ENCODE assay signal across 30 mouse cellular contexts in the genomic region with DNA sequence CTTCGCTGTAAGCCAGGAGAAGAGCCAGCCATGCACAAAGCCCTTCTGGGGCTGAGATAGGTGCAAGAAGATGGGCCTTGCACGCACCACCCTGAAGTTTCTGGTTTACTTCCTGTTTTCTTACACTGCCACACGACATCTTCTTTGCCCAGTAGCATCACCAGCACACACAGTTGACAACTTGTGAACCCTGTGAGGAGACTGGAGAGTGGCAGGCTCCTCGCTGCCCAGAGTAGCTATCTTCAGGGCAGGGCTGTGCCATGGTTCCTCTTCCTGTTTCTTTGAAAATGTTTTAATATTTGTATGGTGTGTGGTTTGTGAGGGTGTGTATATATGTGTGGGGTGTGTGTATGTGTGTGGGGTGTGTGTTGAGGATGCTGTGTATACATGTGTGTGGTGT.
DNase-seq lines count a peak whose midpoint lies in the region; ATAC-seq and TF ChIP-seq lines count a peak whose summit lies in the region.
"Had no signal": no experiment of that assay in that cellular context is flagged by ENCODE, and none has a peak within 500 bp of the region (broad histone marks: within the 10 kb centered on the region; RNA-seq: fewer than 3 reads in every experiment).

No protein-coding gene starts in this region.

- no peak for TF ChIP-seq POLR2A in MEL (IDR thresholded peaks at IDR 0.05; ENCODE audit: control insufficient read depth in 1 of 2, insufficient read depth in 1 of 2, low read depth in 1 of 2, low read length in 2 of 2, poor library complexity in 1 of 2)

- H3K9ac ChIP-seq in limb, embryonic 13.5 days: 0 out of 2 replicates have a peak overlapping the region, but pooled peaks have one; percentile 19
- H3K9ac ChIP-seq in MEL (ENCODE audit: control insufficient read depth, low read depth, low read length, poor library complexity, severe bottlenecking): no peak overlapping the region
- H3K9ac ChIP-seq in heart, embryonic 11.5 days (ENCODE audit: low read depth, low read length): no peak overlapping the region
- H3K9ac ChIP-seq: embryonic facial prominence, embryonic 13.5 days; forebrain, postnatal 0 days; heart, embryonic 15.5 days; hindbrain, embryonic 12.5 days; intestine, embryonic 15.5 days; limb, embryonic 12.5 days; midbrain, embryonic 12.5 days; neural tube, embryonic 13.5 days; stomach, embryonic 15.5 days had no signal

- H3K4me3 ChIP-seq in limb, embryonic 13.5 days: no peak overlapping the region
- no peak overlapping the region for H3K4me3 ChIP-seq in limb, embryonic 10.5 days
- no peak overlapping the region for H3K4me3 ChIP-seq in MEL (ENCODE audit: control insufficient read depth in 1 of 2, insufficient read depth in 1 of 2, low read depth in 2 of 2, low read length in 2 of 2)
- H3K4me3 ChIP-seq in left cerebral cortex, adult 2 months: no peak overlapping the region
- H3K4me3 ChIP-seq in heart, embryonic 11.5 days (ENCODE audit: low read depth, low read length): no peak overlapping the region
- H3K4me3 ChIP-seq: embryonic facial prominence, embryonic 13.5 days; forebrain, embryonic 10.5 days; heart, embryonic 15.5 days; hindbrain, embryonic 12.5 days; intestine, embryonic 15.5 days; limb, embryonic 12.5 days; midbrain, embryonic 12.5 days; neural tube, embryonic 13.5 days; stomach, embryonic 15.5 days had no signal

- no peak for TF ChIP-seq RAD21 in MEL (IDR thresholded peaks at IDR 0.05; ENCODE audit: low read depth, low read length)

- no peak overlapping the region for H3K27ac ChIP-seq in limb, embryonic 13.5 days
- H3K27ac ChIP-seq in limb, embryonic 10.5 days: no peak overlapping the region
- H3K27ac ChIP-seq in MEL (ENCODE audit: control insufficient read depth, low read depth, low read length): no peak overlapping the region
- no peak overlapping the region for H3K27ac ChIP-seq in left cerebral cortex, adult 2 months
- H3K27ac ChIP-seq in heart, embryonic 11.5 days (ENCODE audit: low read depth, low read length): no peak overlapping the region
- H3K27ac ChIP-seq: embryonic facial prominence, embryonic 13.5 days; forebrain, embryonic 10.5 days; heart, embryonic 15.5 days; hindbrain, embryonic 12.5 days; hindbrain, postnatal 0 days; intestine, embryonic 15.5 days; kidney, postnatal 0 days; midbrain, embryonic 12.5 days; neural tube, embryonic 13.5 days; stomach, embryonic 15.5 days had no signal

- H3K4me1 ChIP-seq in limb, embryonic 13.5 days: peaks cover 40% of the 10 kb centered on the region
- peaks cover 57% of the 10 kb centered on the region for H3K4me1 ChIP-seq in limb, embryonic 10.5 days
- 0 out of 4 replicates have a peak, but pooled peaks cover 0 to 4% of the 10 kb centered on the region in 2 experiments for H3K4me1 ChIP-seq in MEL (ENCODE audit: control insufficient read depth in 1 of 2, insufficient read depth in 2 of 2, low read length in 2 of 2)
- H3K4me1 ChIP-seq in heart, embryonic 11.5 days (ENCODE audit: control insufficient read depth, insufficient read depth, low read length): peaks cover 9% of the 10 kb centered on the region

- intact Hi-C loops in left cerebral cortex, adult 2 months (cut with DNase I): no loop called here

- TF ChIP-seq EP300 in MEL (IDR thresholded peaks at IDR 0.05; ENCODE audit: low read depth in 1 of 2, low read length in 2 of 2): no peak

- no peak for DNase-seq in limb, embryonic 10.5 days (ENCODE audit: low spot score)
- DNase-seq in MEL (ENCODE audit: low read depth, low spot score): peak; percentile 59
- no peak for DNase-seq in left cerebral cortex, adult 2 months (ENCODE audit: extremely low spot score in 1 of 2, low spot score in 2 of 2)
- no peak for DNase-seq in ovary, adult 18-20 months (ENCODE audit: low spot score)
- DNase-seq: adrenal gland, postnatal 10 days; cerebellum, adult 8-10 months; cerebellum, postnatal 25 days; forebrain, postnatal 0 days; kidney, adult 8-10 months; layer of hippocampus, postnatal 36 days; lung, postnatal 36 days; retina, postnatal 1 day; right cerebral cortex, postnatal 14 days had no signal

- WGBS in limb, embryonic 13.5 days: 82% methylated on average over 4 of the region's 4 CpGs
- WGBS in limb, embryonic 10.5 days: 85% methylated on average over 4 of the region's 4 CpGs
- 74% methylated on average over 4 of the region's 4 CpGs for WGBS in heart, embryonic 11.5 days (ENCODE audit: insufficient replicate concordance)

- no peaks in the 10 kb centered on the region for H3K27me3 ChIP-seq in limb, embryonic 13.5 days
- H3K27me3 ChIP-seq in limb, embryonic 10.5 days (ENCODE audit: low read depth, poor library complexity, severe bottlenecking): peaks cover 30% of the 10 kb centered on the region
- no peaks in the 10 kb centered on the region for H3K27me3 ChIP-seq in MEL (ENCODE audit: control insufficient read depth in 1 of 2, insufficient read depth in 2 of 2, low read length in 2 of 2)
- H3K27me3 ChIP-seq in heart, embryonic 11.5 days (ENCODE audit: control insufficient read depth, insufficient read depth, low read length): 0 out of 2 replicates have a peak, but pooled peaks cover 5% of the 10 kb centered on the region
- H3K27me3 ChIP-seq: embryonic facial prominence, embryonic 13.5 days; intestine, embryonic 15.5 days had no signal

- ATAC-seq in limb, embryonic 13.5 days (ENCODE audit: low FRiP score, low read depth): no peak
- peak; percentile 49 for ATAC-seq in granulocyte monocyte progenitor cell, adult 5-6 weeks (replicated peaks; ENCODE audit: poor library complexity, severe bottlenecking)
- peak; percentile 40 for ATAC-seq in monocyte, adult 5-6 weeks (replicated peaks; ENCODE audit: insufficient number of reproducible peaks, low FRiP score, low TSS enrichment, poor library complexity, severe bottlenecking)
- ATAC-seq in heart, embryonic 11.5 days (replicated peaks; ENCODE audit: insufficient number of reproducible peaks, low FRiP score, low TSS enrichment): no peak
- ATAC-seq: CD4-positive, CD25-positive, alpha-beta regulatory T cell, adult 4 months; forebrain, postnatal 0 days; hindbrain, postnatal 0 days; intestine, embryonic 15.5 days had no signal

- no peaks in the 10 kb centered on the region for H3K79me2 ChIP-seq in MEL (ENCODE audit: control insufficient read depth, insufficient read depth, low read length, poor library complexity)

- H3K36me3 ChIP-seq in limb, embryonic 13.5 days: no peaks in the 10 kb centered on the region
- no peaks in the 10 kb centered on the region; the same call in 1 of the 2 replicates for H3K36me3 ChIP-seq in limb, embryonic 10.5 days
- no peaks in the 10 kb centered on the region for H3K36me3 ChIP-seq in MEL (ENCODE audit: control insufficient read depth in 1 of 2, insufficient read depth in 2 of 2, low read length in 2 of 2)
- H3K36me3 ChIP-seq in heart, embryonic 11.5 days (ENCODE audit: control insufficient read depth, insufficient read depth, low read length): no peaks in the 10 kb centered on the region
- H3K36me3 ChIP-seq: embryonic facial prominence, embryonic 13.5 days; forebrain, embryonic 10.5 days; heart, embryonic 15.5 days; hindbrain, embryonic 12.5 days; intestine, embryonic 15.5 days; limb, embryonic 12.5 days; midbrain, embryonic 12.5 days; neural tube, embryonic 13.5 days; stomach, embryonic 15.5 days had no signal

- H3K4me2 ChIP-seq in limb, embryonic 13.5 days (replicated peaks): no peak overlapping the region
- H3K4me2 ChIP-seq in heart, embryonic 11.5 days: no peak overlapping the region
- H3K4me2 ChIP-seq: embryonic facial prominence, embryonic 13.5 days; heart, embryonic 15.5 days; hindbrain, embryonic 12.5 days; intestine, embryonic 15.5 days; limb, embryonic 12.5 days; liver, embryonic 11.5 days; midbrain, embryonic 12.5 days; neural tube, embryonic 13.5 days; stomach, embryonic 15.5 days had no signal

- H3K9me3 ChIP-seq in limb, embryonic 13.5 days: no peaks in the 10 kb centered on the region
- H3K9me3 ChIP-seq in limb, embryonic 10.5 days (replicated peaks): no peaks in the 10 kb centered on the region
- H3K9me3 ChIP-seq in MEL (replicated peaks; ENCODE audit: insufficient read depth, low read length): no peaks in the 10 kb centered on the region
- H3K9me3 ChIP-seq in heart, embryonic 11.5 days (replicated peaks; ENCODE audit: control insufficient read depth, low read length): no peaks in the 10 kb centered on the region
- H3K9me3 ChIP-seq: embryonic facial prominence, embryonic 13.5 days; forebrain, embryonic 10.5 days; heart, embryonic 15.5 days; hindbrain, embryonic 12.5 days; intestine, embryonic 15.5 days; limb, embryonic 12.5 days; midbrain, embryonic 12.5 days; neural tube, embryonic 13.5 days; stomach, embryonic 15.5 days had no signal

- TF ChIP-seq CTCF in MEL (IDR thresholded peaks at IDR 0.05 in 2 of 3, conservative IDR thresholded peaks at IDR 0.05 in 1 of 3; ENCODE audit: control insufficient read depth in 1 of 3, insufficient read depth in 1 of 3, low read depth in 2 of 3, low read length in 3 of 3, poor library complexity in 1 of 3, severe bottlenecking in 1 of 3): no peak
- TF ChIP-seq CTCF in left cerebral cortex, adult 2 months (IDR thresholded peaks at IDR 0.05): no peak

TF ChIP-seq in MEL, 35 proteins besides CTCF, POLR2A, EP300 and RAD21:
- TF ChIP-seq USF2 (IDR thresholded peaks at IDR 0.05; ENCODE audit: borderline replicate concordance in 1 of 2, insufficient read depth in 1 of 2, low read depth in 1 of 2, low read length in 2 of 2) (no peak), TBP (IDR thresholded peaks at IDR 0.05; ENCODE audit: low read depth, low read length) (peak; percentile 54; the same call in 1 of the 2 replicates), ELF1 (IDR thresholded peaks at IDR 0.05; ENCODE audit: low read depth, low read length) (peak; percentile 23; the same call in 1 of the 2 replicates)

Comparison
In these comparisons a context has a peak if more than half of its experiments do, and no peak if none do; other contexts are left out.
1. ATAC-seq: peak in granulocyte monocyte progenitor cell, adult 5-6 weeks (single experiment) and monocyte, adult 5-6 weeks (single experiment); none in limb, embryonic 13.5 days (single experiment) and heart, embryonic 11.5 days (single experiment).